Mouse (Mus musculus) stomach, embryonic 16.5 days (tissue): ENCODE measurements around the gene Chst1. TPM values are rescaled to one million over a fixed set of nuclear protein-coding genes. Genes with fewer than 3 reads are reported as not detected.

Experiments used
- ATAC-seq: fragments of 200-750 bp; cut with Nextera tagmentation; 2 replicates; pipeline ENCODE4 v1.8.0; 2017; ENCODE audit warnings: moderate number of reproducible peaks, moderate TSS enrichment; ENCODE audit not compliant: insufficient read depth, low FRiP score
- H3K27ac ChIP-seq: fragments of 300-500 bp; sonication (generic); 2 replicates; pipeline ENCODE4 v1.5.1; 2014; ENCODE audit warnings: low read length
- H3K27me3 ChIP-seq: fragments of 300-500 bp; sonication (generic); 2 replicates; pipeline ENCODE4 v1.6.1; 2014; ENCODE audit warnings: low read length, control low read depth, mixed read lengths; ENCODE audit not compliant: control insufficient read depth, insufficient read depth
- H3K36me3 ChIP-seq: fragments of 300-500 bp; sonication (generic); 2 replicates; pipeline ENCODE4 v1.6.1; 2014; ENCODE audit warnings: low read length; ENCODE audit not compliant: control insufficient read depth, insufficient read depth
- H3K4me1 ChIP-seq: fragments of 300-500 bp; sonication (generic); 2 replicates; pipeline ENCODE4 v1.6.1; 2014; ENCODE audit warnings: low read length, control low read depth, mixed read lengths; ENCODE audit not compliant: control insufficient read depth, insufficient read depth
- H3K4me2 ChIP-seq: fragments of 300-500 bp; sonication (generic); 2 replicates; pipeline ENCODE4 v1.6.1; 2014; ENCODE audit warnings: low read depth, low read length, mixed read lengths
- H3K4me3 ChIP-seq: fragments of 300-500 bp; sonication (generic); replicated peaks from 2 replicates; pipeline ENCODE4 v1.5.1; 2014; ENCODE audit warnings: mild to moderate bottlenecking, low read length
- H3K9ac ChIP-seq: fragments of 300-500 bp; sonication (generic); 2 replicates; pipeline ENCODE4 v1.6.1; 2014; ENCODE audit warnings: low read length
- H3K9me3 ChIP-seq: fragments of 300-500 bp; sonication (generic); replicated peaks from 2 replicates; pipeline ENCODE4 v1.6.1; 2016; ENCODE audit warnings: low read length, control low read depth; ENCODE audit not compliant: control insufficient read depth
- WGBS: fragments of 180-500 bp; shearing (Covaris S2); extraction: QIAGEN DNeasy Blood & Tissue Kit; methylation state at CpG from one replicate; pipeline ENCODE4 v1.1.7; 2014; 5-methylcytosine and 5-hydroxymethylcytosine counted together
- microRNA-seq: library from miRNA; unstranded; fragments of <30 nt; microRNA quantifications from one replicate; pipeline ENCODE4, GENCODE M21; 2016
- polyA plus RNA-seq: library from polyadenylated mRNA; unstranded; fragments of >200 nt; fragmentation: Nextera tagmentation; extraction: Ambion mirVana; gene quantifications from 2 replicates; pipeline ENCODE4 v1.2.1, GENCODE M21; 2015

Chst1 gene
- polyA plus RNA-seq, 1 experiment from 2014 or later = 5.1 TPM

GRCm38 (mm10) chr2:92657189-92657588 is 57.7 kb downstream of the Chst1 start:
- H3K4me3 ChIP-seq = no peak overlapping the region
- WGBS = 77% methylated on average over 2 of the region's 2 CpGs
- H3K9me3 ChIP-seq = no peaks in the 10 kb centered on the region
- ATAC-seq = no peak
- H3K36me3 ChIP-seq = no peaks in the 10 kb centered on the region
- no peaks in the 10 kb centered on the region for H3K27me3 ChIP-seq
- no peak overlapping the region for H3K4me2 ChIP-seq
- no peak overlapping the region for H3K27ac ChIP-seq
- H3K9ac ChIP-seq = no peak overlapping the region
- no peaks in the 10 kb centered on the region for H3K4me1 ChIP-seq

DNA sequence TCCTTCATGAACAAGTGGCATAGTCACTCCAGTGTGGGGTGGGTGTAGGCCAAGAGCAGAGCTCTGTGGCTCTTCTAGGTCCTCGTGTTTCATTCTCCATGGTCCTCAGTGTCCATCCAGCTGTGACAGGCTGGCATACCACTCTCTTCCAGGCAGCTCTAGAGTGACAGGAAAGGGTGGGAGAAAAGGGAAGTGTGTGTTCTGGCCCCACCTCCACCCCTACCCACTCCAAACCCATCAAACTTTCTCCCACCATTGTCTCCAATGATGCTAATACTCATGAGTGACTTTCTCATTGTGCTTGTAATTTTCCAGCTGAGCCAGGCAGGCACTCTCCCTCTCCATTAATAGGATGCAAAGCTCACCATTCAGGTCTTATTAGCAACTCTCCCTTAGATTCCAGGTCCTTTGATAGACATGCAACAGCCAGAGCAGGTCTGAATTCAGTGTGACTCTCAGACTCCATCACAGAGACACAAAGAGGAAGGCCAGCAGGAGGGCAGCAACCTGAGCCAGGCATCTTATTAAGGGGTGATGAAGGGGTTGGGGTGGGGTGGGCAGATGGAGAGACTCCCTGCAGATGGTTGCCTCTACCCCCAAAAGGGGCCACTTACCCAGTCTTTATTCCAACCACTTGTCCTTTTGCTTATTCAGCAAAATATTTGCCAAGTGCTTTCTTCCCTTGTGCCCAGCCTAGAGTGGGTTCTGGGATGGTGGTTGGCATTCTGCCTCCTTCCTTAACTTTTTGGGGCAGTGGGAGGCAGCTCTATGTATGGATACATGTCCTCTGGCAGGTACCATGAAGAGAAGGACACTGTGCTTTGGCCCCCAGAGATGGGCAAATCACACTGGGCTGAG is 59.0 kb downstream of the Chst1 start:
- H3K27ac ChIP-seq = no peak overlapping the region
- H3K9ac ChIP-seq = no peak overlapping the region
- WGBS = 81% methylated on average over 1 of the region's 1 CpGs
- no peak overlapping the region for H3K4me3 ChIP-seq
- no peaks in the 10 kb centered on the region for H3K36me3 ChIP-seq
- ATAC-seq = no peak
- no peaks in the 10 kb centered on the region for H3K9me3 ChIP-seq
- H3K4me1 ChIP-seq = no peaks in the 10 kb centered on the region
- no peaks in the 10 kb centered on the region for H3K27me3 ChIP-seq
- H3K4me2 ChIP-seq = no peak overlapping the region

DNA sequence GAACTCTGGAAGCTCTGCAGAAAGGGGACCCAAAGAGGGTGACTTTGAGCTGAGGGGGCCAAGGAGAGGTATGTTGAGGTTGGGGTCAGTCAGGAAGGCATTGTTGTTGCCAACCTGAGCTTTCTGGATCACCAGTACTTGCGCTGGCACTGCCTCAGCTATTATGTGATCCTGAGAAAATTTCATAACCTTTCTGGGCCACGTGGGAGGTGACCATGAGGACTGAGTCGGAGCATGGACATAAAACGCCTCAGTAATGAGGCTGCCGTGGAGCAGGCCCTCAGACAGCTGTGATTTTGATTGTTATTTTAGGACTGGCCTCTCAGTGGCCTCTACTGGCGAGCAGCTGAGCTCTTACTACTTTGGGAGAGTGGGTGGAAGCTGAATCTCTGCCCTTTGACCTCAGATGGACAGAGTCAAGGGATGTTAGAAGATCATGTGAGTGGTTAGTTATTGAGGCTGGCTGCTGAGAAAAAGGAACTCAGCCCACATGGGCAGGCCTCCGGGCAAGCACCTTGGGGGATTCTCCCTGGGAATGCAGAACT is 60.1 kb downstream of the Chst1 start:
- ATAC-seq = no peak
- H3K27ac ChIP-seq = no peak overlapping the region
- 49% methylated on average over 7 of the region's 7 CpGs for WGBS

GRCm38 (mm10) chr2:92662534-92663068 is 63.1 kb downstream of the Chst1 start:
- H3K4me2 ChIP-seq = no peak overlapping the region
- H3K9me3 ChIP-seq = no peaks in the 10 kb centered on the region
- no peak overlapping the region for H3K27ac ChIP-seq
- H3K4me3 ChIP-seq = no peak overlapping the region
- no peak overlapping the region for H3K9ac ChIP-seq
- H3K4me1 ChIP-seq = no peaks in the 10 kb centered on the region
- 81% methylated on average over 6 of the region's 6 CpGs for WGBS
- no peaks in the 10 kb centered on the region for H3K36me3 ChIP-seq
- ATAC-seq = no peak
- H3K27me3 ChIP-seq = no peaks in the 10 kb centered on the region

More for the DNA sequence above, 60.1 kb downstream of the Chst1 start:
- no peak overlapping the region for H3K4me3 ChIP-seq
- H3K4me1 ChIP-seq = no peaks in the 10 kb centered on the region
- H3K36me3 ChIP-seq = no peaks in the 10 kb centered on the region
- H3K9ac ChIP-seq = no peak overlapping the region
- no peaks in the 10 kb centered on the region for H3K27me3 ChIP-seq
- H3K9me3 ChIP-seq = no peaks in the 10 kb centered on the region
- no peak overlapping the region for H3K4me2 ChIP-seq

Small RNA genes lying within 50 kb of the gene (microRNA-seq; reads per million reads assigned to microRNA genes)
- gene Mir7221 (not detected), gene Mir7222 (not detected)

Other genes starting within 250 kb of the Chst1 start
- gene Pex16, start 225.0 kb upstream of the Chst1 start, polyA plus RNA-seq = 27.8 and 31.9 TPM in 2 replicates
- 12.6 and 15.5 TPM in 2 replicates for gene Large2, start 224.8 kb upstream of the Chst1 start, polyA plus RNA-seq
- 3.5 and 5.4 TPM in 2 replicates for gene 1700029I15Rik, start 217.2 kb upstream of the Chst1 start, polyA plus RNA-seq
- 12.5 and 14.9 TPM in 2 replicates for gene Mapk8ip1, start 198.4 kb upstream of the Chst1 start, polyA plus RNA-seq
- 23.4 and 26.5 TPM in 2 replicates for gene Cry2, start 165.7 kb upstream of the Chst1 start, polyA plus RNA-seq
- 34.5 and 40.4 TPM in 2 replicates for gene Slc35c1, start 139.2 kb upstream of the Chst1 start, polyA plus RNA-seq